Mouse (Mus musculus) R1 (cell line): ENCODE results near the gene Cfl1.

ENCODE experiments used
- DNase-seq: peaks from one replicate; pipeline ENCODE4 v3.0.0-alpha.2; 2018; ENCODE audit warnings: low read depth, low spot score

The Cfl1 gene

GRCm38 (mm10) chr19:5465037-5465436 lies 25.2 kb upstream of the Cfl1 start:
- no peak for DNase-seq

- DNase-seq, result no peak
Measured at GRCm38 (mm10) chr19:5466916-5467500, 23.2 kb upstream of the Cfl1 start.

- peak; percentile 61 for DNase-seq
Measured at GRCm38 (mm10) chr19:5468374-5468773, 21.9 kb upstream of the Cfl1 start, which contains the start of gene Ctsw. Gene Ctsw, minus strand, starts transcription at chr19:5468507.

- DNase-seq, result no peak
Measured at GRCm38 (mm10) chr19:5471846-5472245, 18.4 kb upstream of the Cfl1 start.

- DNase-seq, result no peak
Measured at GRCm38 (mm10) chr19:5472857-5473256, 17.4 kb upstream of the Cfl1 start.

GRCm38 (mm10) chr19:5473720-5474119 lies 16.5 kb upstream of the Cfl1 start, which contains the start of gene Efemp2:
Gene Efemp2, plus strand, starts transcription at chr19:5473954.
- peak; percentile 75 for DNase-seq

- peak; percentile 27 for DNase-seq
Measured at GRCm38 (mm10) chr19:5474281-5475068, 15.8 kb upstream of the Cfl1 start.

- DNase-seq, result no peak
Measured at GRCm38 (mm10) chr19:5475069-5475714, 15.1 kb upstream of the Cfl1 start.

- no peak for DNase-seq
Measured at GRCm38 (mm10) chr19:5477004-5477667, 13.1 kb upstream of the Cfl1 start.

GRCm38 (mm10) chr19:5477668-5478300 lies 12.5 kb upstream of the Cfl1 start:
- DNase-seq, result no peak

GRCm38 (mm10) chr19:5480016-5480415 lies 10.2 kb upstream of the Cfl1 start:
- DNase-seq, result no peak

GRCm38 (mm10) chr19:5481398-5481797 lies 8.9 kb upstream of the Cfl1 start:
- no peak for DNase-seq

- no peak for DNase-seq
Measured at GRCm38 (mm10) chr19:5483386-5484359, 6.6 kb upstream of the Cfl1 start.

GRCm38 (mm10) chr19:5484496-5484895 lies 5.8 kb upstream of the Cfl1 start:
- DNase-seq, result no peak

GRCm38 (mm10) chr19:5485371-5485770 lies 4.9 kb upstream of the Cfl1 start:
- DNase-seq, result no peak

GRCm38 (mm10) chr19:5485821-5486220 lies 4.4 kb upstream of the Cfl1 start:
- DNase-seq, result no peak

GRCm38 (mm10) chr19:5486286-5486685 lies 4.0 kb upstream of the Cfl1 start:
- no peak for DNase-seq

- no peak for DNase-seq
Measured at GRCm38 (mm10) chr19:5486771-5487170, 3.5 kb upstream of the Cfl1 start.

GRCm38 (mm10) chr19:5487768-5488550 lies 2.3 kb upstream of the Cfl1 start, which contains the start of gene Mus81:
Gene Mus81, minus strand, starts transcription at chr19:5488402.
- DNase-seq, result peak; percentile 98
